Mouse (Mus musculus) ZHBTc4 (cell line): Measurements from ENCODE around the gene Zfp212.
A peak's percentile ranks its signal among the peaks of the same experiment; 100 is the strongest.
"Not testable (repeated sequence)": the region's sequence is repeated elsewhere in the genome, so short reads cannot be mapped to it uniquely, and the experiment has no call there.

ENCODE experiments used
- DNase-seq: peaks from one replicate; pipeline ENCODE4 v3.0.0-alpha.2; 2011; ENCODE audit warnings: low read depth, low spot score

Gene Zfp212

DNA sequence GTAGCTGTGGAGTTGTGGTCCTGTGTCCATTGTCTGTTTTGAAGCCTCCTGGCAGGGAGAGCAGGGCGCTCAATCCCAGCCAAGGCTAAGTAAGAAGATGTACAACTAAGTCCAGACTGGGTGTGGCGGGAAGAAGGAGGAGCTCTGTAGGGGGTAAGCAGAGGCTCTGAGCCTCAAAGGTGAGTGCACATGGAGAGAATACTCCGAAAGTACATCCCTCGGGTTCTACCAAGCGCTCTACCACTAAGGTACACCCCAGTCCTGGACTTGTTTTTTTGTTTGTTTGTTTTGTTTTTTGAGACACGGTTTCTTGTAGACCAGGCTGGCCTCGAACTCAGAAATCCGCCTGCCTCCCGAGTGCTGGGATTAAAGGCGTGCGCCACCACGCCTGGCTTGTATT is 22.2 kb downstream of the Zfp212 start:
- no peak for DNase-seq

DNA sequence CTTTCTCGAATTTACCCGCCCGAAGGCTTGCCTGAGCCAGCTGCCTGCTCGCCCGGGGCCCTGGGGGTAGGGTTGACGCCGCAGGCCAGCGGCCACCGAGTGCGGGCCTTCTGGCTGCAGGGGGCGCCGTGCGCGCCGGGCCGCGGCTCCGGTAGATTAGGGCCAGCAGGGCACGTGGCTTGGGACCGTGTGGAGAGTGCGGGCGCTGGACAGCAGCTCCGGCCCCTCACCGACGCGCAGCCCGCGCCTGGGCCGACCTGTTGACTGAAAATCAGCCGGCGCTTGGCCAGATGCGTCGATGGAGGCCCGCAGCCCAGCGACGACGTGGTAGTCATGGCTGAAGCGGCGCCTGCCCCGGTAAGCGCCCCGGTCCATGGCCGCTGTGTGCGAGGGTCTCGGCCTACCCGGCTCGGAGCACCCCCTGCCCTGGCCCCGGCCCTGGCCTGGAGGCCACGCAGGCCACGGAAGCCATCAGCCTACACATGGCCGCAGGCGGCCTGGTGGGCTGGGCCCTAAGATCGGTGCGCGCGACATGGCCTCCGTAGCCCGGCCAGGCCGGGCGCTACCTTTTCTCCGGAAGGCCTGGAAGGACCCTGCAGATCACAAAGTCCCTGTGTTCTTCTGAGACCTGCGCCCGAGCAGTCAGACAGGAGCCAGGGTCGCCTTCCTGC is 22.9 kb downstream of the Zfp212 start:
- DNase-seq: peak; percentile 78

DNA sequence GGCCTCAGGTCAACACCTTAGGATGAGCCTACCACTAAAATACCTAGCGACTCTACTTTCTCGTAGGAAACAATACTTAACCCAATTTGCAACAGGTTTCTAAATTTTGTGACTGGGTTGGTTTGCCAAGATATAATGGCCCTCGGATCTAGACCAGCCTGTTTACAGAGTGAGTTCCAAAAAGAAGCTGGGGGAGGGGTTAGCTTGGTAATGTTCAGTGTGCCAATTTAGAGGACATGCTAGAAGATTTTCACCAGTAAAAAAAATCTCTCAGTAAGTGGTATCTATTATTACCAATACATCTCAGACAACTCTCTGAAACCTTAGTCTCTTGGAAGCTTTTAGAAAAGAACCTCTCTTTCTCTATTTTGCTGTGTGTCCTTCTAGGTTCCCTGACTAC is 23.4 kb downstream of the Zfp212 start:
- DNase-seq: no peak

DNA sequence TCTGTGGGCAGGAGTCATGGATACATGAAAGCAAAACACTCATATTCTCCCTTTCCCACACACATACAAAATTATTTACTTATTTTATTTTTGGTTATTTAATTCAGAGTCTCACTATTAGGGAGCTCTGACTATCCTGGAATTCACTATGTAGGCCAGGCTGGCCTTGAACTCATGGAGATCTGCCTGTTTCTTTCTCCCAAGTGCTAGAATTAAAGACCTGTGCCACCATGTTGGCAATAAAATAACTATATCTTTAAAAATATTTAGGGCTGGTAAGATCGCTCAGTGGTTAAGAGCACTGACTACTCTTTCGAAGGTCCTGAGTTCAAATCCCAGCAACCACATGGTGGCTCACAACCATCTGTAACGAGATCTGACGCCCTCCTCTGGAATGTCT is 27.1 kb downstream of the Zfp212 start:
- DNase-seq: no peak

DNA sequence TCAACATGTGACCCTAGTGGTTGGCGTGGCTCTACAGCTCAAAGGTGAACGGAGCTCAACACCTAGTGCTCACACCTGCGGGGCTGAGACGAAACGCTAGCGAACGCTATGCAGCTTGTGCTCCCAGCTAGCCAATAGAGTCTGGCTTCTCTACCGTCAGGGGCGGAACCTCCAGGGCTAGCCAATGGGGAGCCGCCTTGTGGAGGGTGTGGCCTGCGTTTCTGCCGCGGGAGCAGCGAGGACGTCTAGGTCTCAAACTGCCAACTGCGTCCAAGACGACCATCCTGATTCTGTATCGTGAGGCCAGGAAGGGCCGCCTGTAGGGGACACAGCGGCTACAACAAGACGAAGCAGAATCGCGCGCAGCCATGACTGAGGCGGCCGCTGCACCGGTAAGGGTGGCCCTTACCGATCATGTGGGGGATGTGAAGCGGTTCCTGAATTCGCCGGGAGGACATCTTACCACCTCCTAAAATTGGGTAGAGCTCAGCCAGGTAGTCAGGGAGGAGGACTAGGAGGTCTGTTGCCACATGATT is 33.0 kb downstream of the Zfp212 start, which contains the start of gene Zfp956:
Gene Zfp956, plus strand, starts transcription at position 200 of the 536 bp plus-strand sequence.
- peak; percentile 96 for DNase-seq

DNA sequence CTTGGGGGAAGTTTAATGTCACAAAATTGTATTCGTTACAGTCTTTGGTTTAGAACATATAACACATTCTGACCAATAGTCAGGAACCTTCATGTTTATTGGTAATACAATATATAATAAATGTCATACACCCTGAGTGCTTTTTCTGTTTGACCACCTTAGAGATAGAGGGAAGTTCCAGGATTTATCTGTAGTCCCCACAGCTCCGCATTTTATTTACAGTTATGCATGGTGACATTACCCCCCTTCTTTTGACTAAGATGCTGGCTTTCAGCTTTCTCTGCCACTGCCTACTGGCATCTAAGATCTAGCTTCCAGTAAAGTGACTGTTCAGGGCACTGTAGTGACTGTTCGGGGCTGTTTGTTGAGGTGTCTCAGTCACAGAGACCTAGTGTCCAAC is 34.1 kb downstream of the Zfp212 start:
- DNase-seq: no peak

DNA sequence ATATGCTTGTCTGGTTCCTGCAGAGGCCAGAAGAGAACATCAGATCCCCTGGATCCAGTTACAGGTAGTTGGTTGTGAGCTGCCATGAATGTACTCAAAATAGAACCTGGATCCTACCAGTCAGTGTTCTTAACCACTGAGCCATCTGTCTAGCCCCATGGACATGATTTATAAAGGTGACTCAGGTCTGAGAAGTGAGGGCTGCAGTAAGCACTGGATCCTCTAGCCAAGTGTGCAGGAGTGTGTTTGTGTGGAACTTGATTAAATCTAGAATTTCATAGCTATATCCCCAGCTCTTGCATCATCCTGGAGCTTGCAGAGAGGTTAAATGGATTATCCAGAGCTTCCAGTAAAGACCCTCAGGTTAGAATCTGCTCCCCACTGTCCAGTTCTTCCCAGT is 37.5 kb downstream of the Zfp212 start:
- DNase-seq: no peak

DNA sequence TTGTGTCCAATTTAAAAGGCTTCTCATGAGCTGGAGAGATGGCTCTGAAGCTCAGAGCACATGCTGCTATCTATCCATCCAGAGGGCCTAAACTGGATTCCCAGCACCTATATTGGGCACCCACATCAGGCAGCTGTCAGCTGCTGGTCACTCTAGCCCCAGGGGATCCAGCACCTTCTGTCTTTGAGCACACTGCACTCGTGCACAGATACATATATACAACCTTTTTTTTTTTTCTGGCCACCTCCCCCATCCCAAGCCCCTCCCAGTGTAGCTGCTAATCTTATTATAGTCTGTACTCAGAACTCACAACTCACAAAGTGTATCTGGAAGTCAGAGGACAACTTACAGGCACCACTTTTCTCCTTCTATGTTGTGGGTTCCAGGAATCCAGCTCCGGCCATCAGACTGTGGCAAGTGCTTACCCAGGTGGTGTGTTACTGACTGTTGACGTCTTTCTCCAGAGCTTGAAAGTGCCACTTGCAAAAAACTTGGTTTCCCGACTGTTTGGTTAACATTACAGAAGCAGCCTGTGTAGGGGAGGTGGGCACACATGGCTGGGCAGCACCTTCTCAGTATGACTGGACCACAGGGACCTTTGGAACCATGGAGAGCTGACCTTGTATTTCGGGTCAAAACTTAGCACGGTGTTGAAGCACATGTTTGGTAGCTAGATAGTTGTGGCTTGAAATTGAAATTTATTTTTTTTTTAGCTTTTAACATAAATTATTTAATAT is 40.6 kb downstream of the Zfp212 start:
- no peak for DNase-seq

DNA sequence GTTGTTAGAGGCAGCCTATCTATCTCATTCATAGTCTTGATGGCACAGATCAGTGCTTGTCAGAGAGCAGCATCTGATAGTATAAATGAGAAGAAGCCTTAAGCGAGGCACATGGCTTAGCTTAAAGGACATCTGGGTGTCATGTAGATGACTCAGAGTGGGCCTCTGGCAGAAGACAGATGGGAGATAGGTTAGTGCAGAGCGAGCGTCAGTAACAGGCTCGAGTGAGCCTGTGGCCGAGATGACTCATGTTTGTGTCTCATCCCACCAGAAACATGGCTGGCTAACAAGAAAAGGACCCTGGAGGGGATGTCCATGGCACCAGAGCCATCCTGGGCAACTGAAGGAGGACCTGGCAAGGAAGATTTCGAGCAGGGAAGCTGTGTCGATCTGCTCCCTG is 42.8 kb downstream of the Zfp212 start:
- DNase-seq: no peak

DNA sequence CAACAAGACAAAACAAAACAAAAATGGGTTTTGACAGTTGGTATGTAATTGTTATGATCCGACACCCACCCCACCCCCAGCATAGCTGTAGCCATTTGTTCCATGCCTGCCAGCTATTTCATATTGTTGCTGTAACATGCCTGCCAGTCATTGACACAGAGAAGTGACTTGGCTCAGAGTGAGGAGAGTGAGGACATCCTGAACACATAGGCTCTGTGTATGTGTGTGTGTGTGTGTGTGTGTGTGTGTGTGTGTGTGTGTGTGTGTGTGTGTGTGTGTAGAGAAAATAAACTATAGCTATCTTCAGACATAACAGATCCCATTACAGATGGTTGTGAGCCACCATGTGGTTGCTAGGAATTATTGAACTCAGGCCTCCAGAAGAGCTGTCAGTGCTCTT is 47.9 kb downstream of the Zfp212 start:
- not testable (repeated sequence) for DNase-seq

DNA sequence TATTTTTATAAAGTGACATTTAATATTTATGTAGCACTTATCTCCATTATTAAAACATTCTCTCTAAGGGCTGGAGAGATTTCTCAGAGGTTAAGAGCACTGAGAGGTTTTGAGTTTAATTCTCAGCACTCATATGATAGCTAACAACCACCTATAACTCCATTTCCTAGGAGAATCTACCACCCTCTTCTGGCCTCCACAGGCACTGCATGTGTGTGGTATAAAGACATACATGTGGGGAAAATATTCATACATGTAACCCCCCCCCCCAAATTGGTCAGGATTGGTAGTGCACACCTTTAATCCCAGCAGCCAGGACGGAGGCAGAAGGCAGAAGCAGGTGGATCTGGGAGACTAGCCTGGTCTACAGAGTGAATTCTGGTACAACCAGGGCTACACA is 54.3 kb downstream of the Zfp212 start:
- peak; percentile 43 for DNase-seq

DNA sequence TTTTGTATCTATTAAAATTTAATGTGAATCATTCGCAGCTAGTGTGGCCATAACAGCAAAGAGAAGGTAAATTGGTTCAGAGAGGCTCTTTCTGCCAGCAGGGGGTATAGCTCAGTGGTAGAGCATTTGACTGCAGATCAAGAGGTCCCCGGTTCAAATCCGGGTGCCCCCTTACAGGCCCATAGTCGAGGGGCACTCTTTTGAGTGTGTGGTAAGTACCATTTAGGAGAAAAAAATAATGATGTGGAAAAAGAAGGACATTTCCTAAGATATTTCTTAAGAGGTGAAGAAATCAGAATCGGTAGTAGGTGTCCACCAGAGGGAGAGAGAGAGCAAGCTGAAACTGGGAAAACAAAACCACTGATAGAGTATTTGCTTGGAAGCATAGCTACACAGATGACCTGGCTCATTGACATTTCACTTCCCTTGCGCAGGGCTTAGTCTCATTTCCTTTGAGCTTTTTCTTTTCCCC is 58.7 kb downstream of the Zfp212 start:
- peak; percentile 87 for DNase-seq
